Mouse (Mus musculus) G1E (cell line): ENCODE measurements around the gene Arhgap33.

Experiments
- CTCF ChIP-seq: IDR thresholded peaks from 2 replicates; pipeline ENCODE4 v1.5.1; 2012; ENCODE audit warnings: low read depth, low read length, inconsistent platforms, mixed read lengths
- TAL1 ChIP-seq: conservative IDR thresholded peaks from 2 replicates; pipeline ENCODE4 v1.6.1; 2012; ENCODE audit warnings: low read depth, low read length, inconsistent platforms, mixed read lengths

- no peak for TF ChIP-seq CTCF
- no peak for TF ChIP-seq TAL1
Measured at GRCm38 (mm10) chr7:30553021-30553589, 18.2 kb upstream of the Arhgap33 start.
